Mouse (Mus musculus) kidney, adult 9 months (tissue): Measurements from ENCODE around the gene S100a1.

Experiments used
- DNase-seq: peaks from one replicate; pipeline ENCODE4 v3.0.0; 2022

S100a1 gene

DNA sequence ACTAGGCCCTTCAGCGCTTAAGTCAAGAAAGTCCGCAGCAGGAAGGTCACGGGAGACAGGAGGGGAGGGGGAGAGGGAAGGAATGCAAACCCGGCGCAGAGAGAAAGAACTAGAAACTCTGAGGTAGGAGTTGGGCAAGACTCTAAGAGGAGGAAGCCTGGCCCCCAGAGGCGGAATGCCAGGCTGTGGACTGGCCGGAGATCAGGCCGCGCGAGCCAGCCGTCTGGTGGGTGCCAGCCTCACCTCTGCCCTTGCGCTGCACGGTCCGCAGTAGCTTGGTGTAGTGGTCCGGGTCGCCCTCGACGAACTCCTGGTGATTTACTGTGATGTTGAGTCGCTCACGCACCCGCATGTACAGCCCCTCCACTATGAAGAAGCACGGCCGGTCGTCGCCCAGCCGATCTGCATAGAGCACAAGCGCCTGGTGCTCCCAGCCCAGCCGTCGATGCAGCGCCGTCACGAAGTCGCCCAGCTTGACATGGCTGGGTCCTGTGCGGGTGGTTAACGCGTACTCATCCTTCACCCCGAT lies 49.6 kb downstream of the S100a1 start:
- DNase-seq, result no peak

DNA sequence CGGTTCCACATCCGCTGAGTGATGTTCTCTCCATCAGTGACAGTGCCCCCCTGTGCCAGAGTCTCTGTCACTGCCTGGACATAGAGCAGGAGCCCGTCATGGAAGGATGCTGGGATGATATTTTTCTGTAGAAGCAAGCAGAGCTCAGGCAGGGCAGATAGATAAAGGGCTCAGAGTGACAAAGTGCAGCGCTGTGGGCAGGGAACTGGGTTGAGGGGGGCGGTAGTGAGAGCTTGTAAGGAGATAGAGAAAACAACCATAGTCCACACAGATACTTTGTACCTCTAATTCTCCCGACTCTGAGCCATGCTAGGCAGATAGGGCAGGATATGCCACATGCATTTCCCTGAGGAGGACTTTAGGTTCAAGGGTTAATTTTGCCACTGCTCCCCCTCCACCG lies 51.6 kb downstream of the S100a1 start:
- no peak for DNase-seq

DNA sequence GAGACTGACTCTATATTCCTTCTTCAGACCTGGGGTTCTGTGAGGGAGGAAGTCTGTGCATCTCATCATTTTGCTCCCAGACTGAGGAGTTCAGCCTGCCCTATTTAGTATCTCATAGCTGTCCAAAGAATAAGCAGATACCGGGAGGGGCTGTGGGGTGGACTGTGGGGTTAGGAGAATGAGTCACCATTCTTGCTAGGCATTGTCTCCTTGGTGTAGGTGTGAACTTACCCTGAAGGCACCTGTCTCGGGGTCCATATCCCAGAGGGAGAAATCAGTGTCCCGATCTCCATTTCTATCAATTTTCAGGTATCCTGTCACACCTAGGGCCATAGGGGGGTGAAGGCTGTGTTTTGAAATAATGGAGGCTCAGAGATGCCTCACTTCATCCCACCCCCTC lies 52.3 kb downstream of the S100a1 start:
- DNase-seq, result no peak
